Mouse (Mus musculus): ENCODE data around the gene Eif3l. TPM values are rescaled to one million over a fixed set of nuclear protein-coding genes. Genes with fewer than 3 reads are reported as not detected.

Gene Eif3l
- total RNA-seq, 2 experiments from 2014 or later, result 172 to 182 TPM

DNA sequence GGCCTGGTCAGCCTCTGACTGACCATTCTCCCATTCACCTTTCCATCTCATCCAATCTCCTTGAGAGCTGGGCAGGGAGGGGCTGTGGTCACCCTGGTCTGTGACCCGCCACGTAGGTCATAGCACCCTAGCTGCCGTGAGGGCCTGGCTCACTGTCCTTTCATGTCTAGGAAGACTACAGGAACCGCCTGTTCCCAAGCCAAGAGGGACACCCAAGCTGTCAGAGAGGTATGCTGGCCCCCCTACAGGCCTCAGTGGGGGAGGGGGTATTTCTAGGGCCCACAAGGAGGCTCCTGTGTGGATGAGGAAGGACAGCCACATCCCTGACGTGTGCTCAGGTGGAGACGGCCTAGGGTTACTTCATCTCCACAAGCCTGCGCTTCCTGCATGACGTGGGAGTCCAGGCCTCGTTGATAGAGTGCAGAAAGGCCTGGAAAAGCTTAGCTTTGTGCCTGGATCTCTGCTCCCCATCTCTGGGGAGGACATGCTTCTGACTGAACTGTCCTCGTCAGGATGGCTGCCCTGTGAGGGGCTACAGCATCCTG lies 49.4 kb downstream of the Eif3l start:
- DNase-seq, result no peak

GRCm38 (mm10) chr15:79126217-79126932 lies 51.4 kb downstream of the Eif3l start:
- peak; percentile 71 for DNase-seq

DNA sequence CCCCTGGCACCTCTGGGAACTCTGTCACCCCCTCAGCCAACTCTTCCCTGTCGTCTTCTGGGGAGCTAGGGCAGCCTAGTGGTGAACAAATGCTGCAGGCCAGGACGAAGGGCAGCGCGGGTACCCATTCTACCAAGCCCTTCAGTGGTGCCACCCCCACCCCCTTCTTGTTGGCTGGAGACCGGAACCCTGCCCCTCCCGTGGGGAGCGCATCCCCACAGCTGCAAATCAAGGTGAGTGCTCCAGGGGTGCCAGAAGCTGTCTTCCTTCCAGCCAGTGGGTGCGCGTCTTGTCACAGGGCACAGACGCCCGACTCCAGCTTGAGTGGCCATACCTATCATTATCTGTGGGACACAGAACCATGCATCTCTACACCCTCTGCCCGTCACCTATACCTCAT lies 52.1 kb downstream of the Eif3l start:
- no peak for DNase-seq

- DNase-seq, result no peak
Measured at GRCm38 (mm10) chr15:79128208-79128607, 53.2 kb downstream of the Eif3l start.

DNA sequence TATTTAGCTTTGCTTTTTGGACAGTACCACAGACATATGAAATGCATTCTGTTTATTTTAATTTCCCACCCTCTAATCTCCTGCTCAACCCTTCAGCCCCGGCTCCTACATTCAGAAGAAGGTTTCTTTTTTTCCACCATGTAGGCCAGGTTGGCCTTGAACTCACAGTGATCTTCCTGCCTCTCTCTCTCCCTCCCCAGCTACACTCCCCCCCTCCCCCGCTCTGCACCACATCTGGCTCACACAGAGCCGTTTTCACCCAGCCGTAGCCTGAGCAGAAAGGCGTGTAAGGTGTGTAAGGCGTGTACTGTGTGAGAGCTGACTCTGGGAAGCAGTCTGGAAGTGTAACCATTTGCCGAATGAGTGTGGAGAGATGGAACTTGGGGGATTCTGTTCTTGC lies 54.3 kb downstream of the Eif3l start:
- no peak for DNase-seq

- no peak for DNase-seq
Measured at GRCm38 (mm10) chr15:79130782-79131181, 55.8 kb downstream of the Eif3l start.

DNA sequence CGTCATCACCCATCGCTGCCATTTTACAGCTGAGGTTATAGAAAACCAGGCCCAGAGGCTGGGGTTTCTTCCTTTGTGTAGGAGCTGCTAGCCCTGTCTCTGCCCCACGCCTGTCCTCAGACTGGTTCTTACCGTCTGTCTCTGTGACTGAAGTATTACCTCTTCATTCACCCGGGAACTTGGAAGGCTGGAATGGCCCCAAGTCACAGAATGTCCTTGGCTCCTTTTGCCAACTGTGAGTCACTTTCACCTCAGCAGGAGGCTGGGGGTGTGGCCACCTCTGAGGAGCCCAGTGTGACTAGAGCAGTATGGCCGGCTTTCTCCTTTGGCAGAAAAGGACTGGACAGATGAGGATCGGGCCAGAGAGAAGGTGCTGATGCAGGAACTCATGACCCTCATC lies 56.5 kb downstream of the Eif3l start:
- DNase-seq, result peak; percentile 92

DNA sequence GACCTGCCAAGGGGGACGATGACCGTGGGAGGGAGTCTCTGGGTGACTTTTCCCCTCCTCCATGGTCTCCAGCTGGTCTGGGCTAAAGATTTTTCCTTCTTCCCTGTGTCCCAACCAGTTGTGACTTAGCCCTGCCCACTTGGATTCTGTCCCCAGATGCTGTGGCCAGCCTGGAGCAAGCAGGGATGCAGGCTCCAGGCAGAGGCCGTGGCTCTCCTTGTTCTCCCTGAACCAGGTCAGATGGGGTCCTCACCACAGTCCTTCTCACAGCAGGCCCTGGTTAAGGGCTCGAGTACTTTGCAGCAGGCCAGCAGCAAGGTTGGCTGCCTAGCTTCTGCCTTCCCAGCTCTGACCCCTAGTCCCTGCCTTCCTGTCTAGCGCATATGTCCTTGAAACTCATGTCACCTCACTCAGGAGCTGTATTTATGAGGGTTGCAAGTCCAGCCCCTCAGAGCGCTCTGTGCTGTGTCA lies 58.2 kb downstream of the Eif3l start:
- DNase-seq, result peak; percentile 66

GRCm38 (mm10) chr15:79134496-79135270 lies 59.7 kb downstream of the Eif3l start:
- DNase-seq, result no peak

DNA sequence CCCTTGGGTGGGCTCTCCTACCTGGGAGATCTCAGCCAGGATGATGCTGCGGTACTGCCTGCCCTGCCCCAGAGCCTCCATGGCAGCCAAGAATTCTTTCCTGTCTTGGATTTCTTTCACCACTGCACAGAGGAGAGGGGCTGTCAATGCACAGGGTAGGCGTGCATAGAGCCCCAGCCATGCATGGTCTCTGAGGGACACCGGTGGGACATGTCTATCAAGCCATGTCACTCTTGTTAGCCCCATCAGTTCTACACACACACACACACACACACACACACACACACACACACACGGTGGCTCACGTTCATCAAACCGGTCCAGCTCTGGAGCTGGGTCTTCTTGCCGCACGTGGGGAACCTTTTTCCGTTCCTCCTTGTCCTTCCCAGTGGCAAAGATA lies 60.4 kb downstream of the Eif3l start:
- no peak for DNase-seq

- DNase-seq, result no peak
Measured at GRCm38 (mm10) chr15:79135783-79136575, 61.0 kb downstream of the Eif3l start.

DNA sequence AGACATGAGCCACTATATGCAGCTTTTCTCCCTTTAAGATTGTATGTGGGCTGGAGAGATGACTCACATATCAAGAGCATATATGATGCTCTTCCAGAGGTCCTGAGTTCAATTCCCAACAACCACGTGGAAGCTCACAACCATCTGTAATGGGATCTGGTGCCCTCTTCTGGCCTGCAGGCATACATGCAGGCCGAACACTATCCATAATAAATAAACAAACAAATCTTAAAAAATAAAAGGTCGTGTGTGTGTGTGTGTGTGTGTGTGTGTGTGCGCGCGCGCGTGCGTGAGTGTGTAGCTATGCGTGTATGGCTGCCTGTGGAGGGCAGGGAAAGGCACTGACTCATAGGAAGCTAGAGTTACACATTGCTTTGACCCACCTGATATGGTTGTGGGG lies 64.7 kb downstream of the Eif3l start:
- DNase-seq, result no peak

DNA sequence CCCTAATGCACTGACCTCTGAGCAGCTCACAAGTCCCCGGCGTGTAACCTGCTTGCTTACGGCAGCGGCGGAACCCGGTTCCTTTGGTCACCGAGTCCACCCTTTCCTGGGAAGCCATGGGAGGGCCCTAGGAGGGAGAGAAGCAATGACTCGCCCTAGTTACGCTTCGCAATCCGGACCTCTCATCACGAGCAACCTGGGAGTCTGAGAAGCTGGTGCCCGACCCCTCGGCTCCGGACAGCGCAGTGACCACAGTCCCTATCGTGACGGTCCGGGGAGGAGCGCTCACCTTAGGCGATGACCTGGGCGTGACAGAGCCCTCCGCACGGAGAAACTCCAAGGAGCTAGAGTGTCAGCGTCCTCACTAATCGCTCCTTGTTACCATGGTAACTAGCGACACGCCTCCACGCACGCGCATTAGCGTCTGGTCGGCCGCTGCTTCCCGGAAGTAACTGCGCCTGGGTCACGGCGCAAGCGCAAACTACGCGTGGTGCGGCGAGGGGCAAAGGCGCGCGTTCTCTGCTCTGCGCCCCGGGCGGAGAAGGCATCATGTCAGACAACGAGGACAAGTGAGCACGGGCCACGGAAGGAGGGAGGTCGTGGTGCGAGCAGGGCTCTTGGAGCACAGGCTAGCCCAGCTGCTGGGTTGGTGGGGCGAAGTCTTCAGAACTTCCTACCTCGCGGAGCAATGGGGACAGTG lies 66.0 kb downstream of the Eif3l start, which contains the start of the genes Polr2f and 1700088E04Rik:
Gene Polr2f, plus strand, starts transcription at position 144 of the 700 bp plus-strand sequence.
Gene 1700088E04Rik, minus strand, starts transcription at position 388 of the 700 bp plus-strand sequence.
- peak; percentile 96 for DNase-seq

- DNase-seq, result no peak
Measured at GRCm38 (mm10) chr15:79141566-79141917, 66.6 kb downstream of the Eif3l start.

GRCm38 (mm10) chr15:79143316-79143715 lies 68.3 kb downstream of the Eif3l start:
- DNase-seq, result no peak

Other genes starting within 250 kb of the Eif3l start
- gene Cdc42ep1, start 232.6 kb upstream of the Eif3l start, total RNA-seq (2021), result 10 to 100 TPM; 40.9 to 48.6 TPM
- gene Lgals2, start 219.7 kb upstream of the Eif3l start, total RNA-seq (2021), result 1 to 10 TPM; 1.8 to 5.1 TPM
- 10 to 100 TPM; 48.8 to 50.6 TPM for gene Gga1, start 198.0 kb upstream of the Eif3l start, total RNA-seq (2021)
- not detected for gene Gm49510, start 175.5 kb upstream of the Eif3l start, total RNA-seq (2021)
- gene Sh3bp1, start 175.4 kb upstream of the Eif3l start, total RNA-seq (2021), result 10 to 100 TPM; 11.7 to 17.1 TPM
- 1 to 10 TPM; 5.2 to 6.1 TPM for gene Pdxp, start 161.3 kb upstream of the Eif3l start, total RNA-seq (2021)
- gene Lgals1, start 148.5 kb upstream of the Eif3l start, total RNA-seq (2021), result 100 to 1,000 TPM; 601 to 606 TPM
- gene Nol12, start 140.2 kb upstream of the Eif3l start, total RNA-seq (2021), result 10 to 100 TPM; 34.4 to 35.2 TPM
- gene Triobp, start 127.5 kb upstream of the Eif3l start, total RNA-seq (2021), result 10 to 100 TPM; 87.8 to 88.2 TPM
- gene H1f0, start 46.7 kb upstream of the Eif3l start, total RNA-seq (2021), result 100 to 1,000 TPM; 195 to 222 TPM
- gene Galr3, start 33.3 kb upstream of the Eif3l start, total RNA-seq (2021), result under 1 TPM; 0.30 to 0.48 TPM
- gene Ankrd54, start 12.3 kb upstream of the Eif3l start, total RNA-seq (2021), result 10 to 100 TPM; 19.2 to 21.4 TPM
- 10 to 100 TPM; 29.0 to 33.4 TPM for gene Micall1, start 33.7 kb downstream of the Eif3l start, total RNA-seq (2021)
- gene Polr2f, start 65.8 kb downstream of the Eif3l start, total RNA-seq (2021), result 100 to 1,000 TPM; 145 TPM
- 1 to 10 TPM; 3.5 to 3.7 TPM for gene 1700088E04Rik, start 66.1 kb downstream of the Eif3l start, total RNA-seq (2021)
- 1 to 10 TPM; 4.7 to 5.3 TPM for gene Sox10, start 90.1 kb downstream of the Eif3l start, total RNA-seq (2021)
- gene Pick1, start 154.0 kb downstream of the Eif3l start, total RNA-seq (2021), result 10 to 100 TPM; 18.9 to 28.4 TPM
- under 1 TPM; 0.24 to 0.45 TPM for gene Gm49486, start 154.2 kb downstream of the Eif3l start, total RNA-seq (2021)
- under 1 TPM in 1 of 2 experiments, not detected in 1; 0.15 TPM for gene Slc16a8, start 179.6 kb downstream of the Eif3l start, total RNA-seq (2021)
- under 1 TPM; 0.85 to 0.99 TPM for gene Baiap2l2, start 210.4 kb downstream of the Eif3l start, total RNA-seq (2021)